Mouse (Mus musculus): ENCODE data around the gene Mgat4e.
A peak's percentile ranks its signal among the peaks of the same experiment; 100 is the strongest.

- TF ChIP-seq CTCF (IDR thresholded peaks at IDR 0.05; ENCODE audit: extremely low read depth, insufficient read depth, low read length): 0 out of 2 replicates have a peak, but pooled peaks have one; percentile 13
- no peak for TF ChIP-seq POLR2A (IDR thresholded peaks at IDR 0.05; ENCODE audit: extremely low read depth, insufficient read depth, low read length)
Observed at GRCm38 (mm10) chr1:134524424-134524823, 25.1 kb downstream of the Mgat4e start.

Measured in cortical plate, adult 2 months (tissue).